Mouse (Mus musculus) liver, postnatal 0 days (tissue): ENCODE results near the gene Ikzf3. TPM values are rescaled to one million over a fixed set of nuclear protein-coding genes. Genes with fewer than 3 reads are reported as not detected.
A peak's percentile ranks its signal among the peaks of the same experiment; 100 is the strongest.

Source experiments
- ATAC-seq: fragments of 200-750 bp; cut with Nextera tagmentation; 2 replicates; pipeline ENCODE4 v1.8.0; 2017; ENCODE audit warnings: mild to moderate bottlenecking, moderate library complexity
- DNase-seq: peaks from one replicate; pipeline ENCODE4 v3.0.0-alpha.2; 2016
- H3K27ac ChIP-seq: fragments of 300-500 bp; sonication (generic); 2 replicates; pipeline ENCODE4 v1.5.1; 2014; ENCODE audit warnings: antibody characterized with exemption, moderate library complexity, mild to moderate bottlenecking, low read depth
- H3K27me3 ChIP-seq: fragments of 300-500 bp; sonication (generic); 2 replicates; pipeline ENCODE4 v1.6.1; 2014; ENCODE audit warnings: low read length, control low read depth, mixed read lengths; ENCODE audit not compliant: insufficient read depth
- H3K36me3 ChIP-seq: fragments of 300-500 bp; sonication (generic); replicated peaks from 2 replicates; pipeline ENCODE4 v1.6.1; 2014; ENCODE audit warnings: mild to moderate bottlenecking, control low read depth, low read length, moderate library complexity, mixed read lengths; ENCODE audit not compliant: insufficient read depth
- H3K4me1 ChIP-seq: fragments of 300-500 bp; sonication (generic); 2 replicates; pipeline ENCODE4 v1.6.1; 2014; ENCODE audit warnings: antibody characterized with exemption, mild to moderate bottlenecking, control low read depth; ENCODE audit not compliant: insufficient read depth
- H3K4me2 ChIP-seq: fragments of 300-500 bp; sonication (generic); 2 replicates; pipeline ENCODE4 v1.6.1; 2014; ENCODE audit warnings: low read depth, mild to moderate bottlenecking, low read length, moderate library complexity, mixed read lengths
- H3K4me3 ChIP-seq: fragments of 300-500 bp; sonication (generic); 2 replicates; pipeline ENCODE4 v1.5.1; 2014; ENCODE audit warnings: low read depth, low read length
- H3K9ac ChIP-seq: fragments of 300-500 bp; sonication (generic); replicated peaks from 2 replicates; pipeline ENCODE4 v1.6.1; 2014; ENCODE audit warnings: mild to moderate bottlenecking, moderate library complexity
- H3K9me3 ChIP-seq: fragments of 300-500 bp; sonication (generic); 2 replicates; pipeline ENCODE4 v1.6.1; 2016; ENCODE audit warnings: mild to moderate bottlenecking, control low read depth, low read length, mixed read lengths
- CTCF ChIP-seq: sonication (generic); IDR thresholded peaks from 2 replicates; pipeline ENCODE4 v1.5.1; 2016; ENCODE audit warnings: antibody characterized with exemption, low read depth
- EP300 ChIP-seq: IDR thresholded peaks from 2 replicates; pipeline ENCODE4 v1.6.1; 2016; ENCODE audit warnings: antibody characterized with exemption, low read depth, mild to moderate bottlenecking
- WGBS: fragments of 180-500 bp; shearing (Covaris S2); extraction: QIAGEN DNeasy Blood & Tissue Kit; methylation state at CpG from one replicate; pipeline ENCODE4 v1.1.7; 2014; ENCODE audit not compliant: insufficient replicate concordance; 5-methylcytosine and 5-hydroxymethylcytosine counted together
- polyA plus RNA-seq: library from polyadenylated mRNA; unstranded; fragments of >200 nt; fragmentation: Nextera tagmentation; extraction: Ambion mirVana; gene quantifications from 2 replicates; pipeline ENCODE4 v1.2.1, GENCODE M21; 2015

Gene Ikzf3
- polyA plus RNA-seq, 1 experiment from 2014 or later = 1.3 TPM

DNA sequence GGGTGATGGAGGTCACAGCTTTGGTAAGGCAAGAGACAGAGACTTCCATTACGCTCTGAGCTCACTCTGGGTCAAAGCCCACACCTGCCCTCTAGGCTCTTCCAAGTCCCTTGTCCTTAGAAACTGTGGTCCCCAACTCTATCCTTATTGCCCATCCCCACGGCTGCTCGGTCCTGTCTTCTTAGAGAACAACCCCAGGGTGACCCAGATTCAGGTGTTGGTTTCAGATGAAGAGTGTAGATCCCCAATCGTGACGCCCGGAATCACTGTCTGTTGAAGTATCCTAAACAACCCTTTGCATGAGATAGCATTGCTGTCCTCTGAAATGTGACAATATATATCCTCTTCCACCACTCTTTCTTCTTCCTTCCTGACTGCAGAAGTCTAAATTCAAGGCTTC lies 83.6 kb downstream of the Ikzf3 start:
- Histone ChIP-seq H3K9me3 (no peaks in the 10 kb centered on the region), H3K4me2 (no peak overlapping the region), H3K9ac (no peak overlapping the region), H3K4me3 (no peak overlapping the region), H3K36me3 (no peaks in the 10 kb centered on the region), H3K27me3 (peaks cover 19% of the 10 kb centered on the region), H3K4me1 (peaks cover 8% of the 10 kb centered on the region), H3K27ac (no peak overlapping the region)
- 82% methylated on average over 6 of the region's 6 CpGs for WGBS
- TF ChIP-seq CTCF = no peak
- DNase-seq (no peak), ATAC-seq (no peak)

DNA sequence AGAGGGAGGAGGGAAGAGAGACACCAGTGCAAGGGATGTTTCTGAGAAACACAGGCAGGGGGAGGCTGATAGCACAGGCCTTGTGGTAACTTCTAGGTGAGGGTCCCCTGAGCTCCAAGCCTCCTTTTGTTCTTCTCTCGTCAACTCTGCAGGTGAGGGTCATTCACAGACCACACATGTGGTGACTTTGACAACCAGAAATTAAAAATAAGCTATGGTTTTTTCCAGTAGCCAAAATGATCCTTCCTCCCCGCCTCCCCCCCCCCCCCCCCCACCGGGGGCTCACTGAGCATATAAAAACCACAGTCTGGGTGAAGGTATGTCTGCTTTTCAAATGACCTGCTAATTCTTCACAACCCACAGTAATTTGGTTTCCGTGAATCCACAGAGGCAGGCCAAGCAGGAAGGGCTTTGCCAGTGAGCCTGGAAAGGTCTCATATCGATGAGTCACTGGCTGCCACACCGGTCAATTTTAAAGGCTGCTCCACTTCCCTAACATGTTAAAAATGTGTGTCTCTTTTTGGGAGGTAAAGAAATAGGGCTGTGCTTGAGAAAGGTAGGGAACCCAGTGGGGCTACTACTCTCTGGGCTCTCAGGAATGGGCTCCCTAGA lies 84.6 kb downstream of the Ikzf3 start:
- Histone ChIP-seq H3K27me3 (peaks cover 19% of the 10 kb centered on the region), H3K9me3 (no peaks in the 10 kb centered on the region), H3K4me3 (no peak overlapping the region), H3K36me3 (no peaks in the 10 kb centered on the region), H3K27ac (no peak overlapping the region), H3K4me2 (no peak overlapping the region), H3K9ac (no peak overlapping the region), H3K4me1 (peaks cover 10% of the 10 kb centered on the region)
- no peak for TF ChIP-seq CTCF
- no peak for TF ChIP-seq EP300
- ATAC-seq (no peak), DNase-seq (no peak)
- 36% methylated on average over 6 of the region's 6 CpGs for WGBS

DNA sequence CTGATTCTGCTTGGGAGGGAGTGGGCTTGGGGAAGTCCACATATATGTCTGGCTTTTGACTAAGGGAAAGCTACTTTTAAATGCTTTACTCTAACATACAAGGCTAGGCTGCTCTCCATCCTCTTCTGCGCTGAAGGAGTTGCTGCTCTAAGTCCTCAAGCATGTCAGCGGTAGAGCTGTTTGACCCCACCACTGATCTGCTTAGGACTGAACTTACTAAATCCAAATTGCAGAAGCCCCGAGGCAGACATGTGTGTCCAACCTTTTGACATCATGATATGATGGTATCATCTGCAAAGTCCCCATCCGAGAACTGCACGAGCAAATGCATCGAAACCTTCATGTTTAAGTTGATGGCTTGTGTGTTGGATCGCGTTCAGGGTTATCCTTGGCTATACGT lies 86.0 kb downstream of the Ikzf3 start:
- Histone ChIP-seq H3K27ac (peak overlapping the region; percentile 23; the same call in 1 of the 2 replicates), H3K4me3 (no peak overlapping the region), H3K9me3 (no peaks in the 10 kb centered on the region), H3K4me1 (peaks cover 10% of the 10 kb centered on the region), H3K27me3 (peaks cover 19% of the 10 kb centered on the region), H3K9ac (no peak overlapping the region), H3K36me3 (peaks cover 10% of the 10 kb centered on the region), H3K4me2 (no peak overlapping the region)
- WGBS = 72% methylated on average over 9 of the region's 9 CpGs
- no peak for TF ChIP-seq CTCF
- no peak for TF ChIP-seq EP300
- DNase-seq (no peak), ATAC-seq (no peak)

DNA sequence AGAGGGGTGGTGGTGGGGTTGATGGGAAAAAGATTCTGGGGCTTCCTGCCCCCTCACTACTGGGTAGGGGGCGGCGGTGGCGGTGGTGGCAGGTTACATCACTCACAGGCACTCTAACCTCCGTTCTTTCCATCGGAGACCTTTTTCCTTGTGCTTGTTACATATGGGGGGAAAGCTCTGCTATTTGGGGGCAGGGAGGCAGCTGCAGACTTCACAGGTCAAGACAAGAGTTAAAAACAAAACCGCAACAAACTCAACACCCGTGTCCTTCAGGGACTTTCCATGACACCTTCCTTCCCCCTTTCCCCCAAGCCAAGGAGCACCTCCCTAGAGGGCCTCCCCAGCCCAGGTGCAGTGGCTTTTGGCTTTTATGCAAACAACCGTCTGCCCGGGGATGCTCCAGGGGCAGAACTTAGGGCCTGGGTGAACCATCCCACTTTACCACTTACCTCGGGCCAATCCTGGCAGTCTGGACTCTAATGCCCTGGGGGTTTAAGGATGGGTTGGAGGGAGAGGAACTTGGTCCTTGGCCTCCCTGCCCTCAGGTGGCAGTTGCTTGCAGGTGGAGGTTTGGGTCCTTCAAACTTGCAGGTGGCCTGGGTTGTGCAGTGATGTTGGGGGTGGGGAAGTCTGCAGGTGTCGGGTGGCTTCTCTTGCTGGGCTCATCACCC lies 86.6 kb downstream of the Ikzf3 start:
- Histone ChIP-seq H3K36me3 (peaks cover 11% of the 10 kb centered on the region), H3K9ac (no peak overlapping the region), H3K27ac (peak overlapping the region; percentile 69), H3K4me3 (no peak overlapping the region), H3K4me1 (peaks cover 10% of the 10 kb centered on the region), H3K27me3 (peaks cover 19% of the 10 kb centered on the region), H3K9me3 (no peaks in the 10 kb centered on the region), H3K4me2 (peak overlapping the region; percentile 92)
- TF ChIP-seq CTCF (no peak), EP300 (peak; percentile 36)
- peak; percentile 54 for DNase-seq
- 0 out of 2 replicates have a peak, but pooled peaks have one; percentile 2 for ATAC-seq
- whole genome bisulfite sequencing = 18% methylated on average over 11 of the region's 11 CpGs

DNA sequence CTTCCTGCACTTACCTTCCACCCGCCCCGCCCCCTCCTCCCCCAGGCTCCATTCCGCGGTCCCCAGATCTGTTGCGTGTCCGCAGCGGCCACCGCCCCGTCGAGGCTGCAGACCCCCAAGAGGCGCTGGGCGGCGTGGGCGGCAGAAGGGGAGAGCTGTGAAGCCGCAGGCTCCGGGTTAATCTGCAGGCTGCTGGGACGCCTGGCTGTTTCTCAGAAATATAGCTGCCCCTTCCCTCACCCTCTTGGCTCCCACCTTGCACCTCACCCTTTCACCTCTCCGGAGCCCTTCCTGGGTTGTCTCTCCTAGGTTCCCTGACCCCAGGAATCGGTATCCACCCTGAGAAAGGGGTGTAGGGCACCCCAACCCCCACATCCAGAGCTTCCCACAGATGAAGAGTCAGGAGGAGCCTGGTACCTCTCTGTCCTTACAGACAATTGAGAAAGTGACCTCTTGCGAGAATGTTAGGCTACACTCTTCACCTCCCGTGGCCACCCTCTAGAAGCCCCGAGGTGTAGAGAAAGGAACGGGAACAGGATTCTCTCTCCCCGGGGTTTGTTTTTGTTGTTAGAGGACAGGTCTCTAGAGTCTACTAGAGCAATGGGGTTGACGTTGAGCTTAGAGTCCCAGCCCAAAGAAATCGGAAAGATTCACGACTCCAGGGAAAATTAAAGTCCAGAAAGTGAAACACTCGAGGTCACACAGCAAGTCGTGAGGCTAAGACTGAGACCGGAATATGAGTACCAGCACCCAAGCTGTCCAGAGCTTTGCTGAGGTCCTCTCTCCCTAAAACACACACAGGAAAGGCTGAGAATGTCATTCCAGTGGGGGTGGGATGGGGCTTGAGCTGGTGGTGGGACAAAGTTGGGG lies 87.5 kb downstream of the Ikzf3 start:
- TF ChIP-seq CTCF (no peak), EP300 (no peak)
- peak overlapping the region; percentile 60 for H3K9ac ChIP-seq
- no peaks in the 10 kb centered on the region for H3K9me3 ChIP-seq
- H3K27me3 ChIP-seq = peaks cover 19% of the 10 kb centered on the region
- peak; percentile 4 for ATAC-seq
- H3K4me3 ChIP-seq = peak overlapping the region; percentile 62
- 4% methylated on average over 20 of the region's 30 CpGs for WGBS
- H3K27ac ChIP-seq = peak overlapping the region; percentile 69
- DNase-seq = no peak
- H3K36me3 ChIP-seq = peaks cover 17% of the 10 kb centered on the region
- peaks cover 10% of the 10 kb centered on the region for H3K4me1 ChIP-seq
- peak overlapping the region; percentile 92 for H3K4me2 ChIP-seq
